Mouse (Mus musculus) CH12.LX (cell line): ENCODE measurements around the gene Asb7.

Source experiments
- CHD1 ChIP-seq: IDR thresholded peaks from 2 replicates; pipeline ENCODE4 v1.6.1; 2012; ENCODE audit warnings: low read depth, low read length, improper control_type of control experiment, inconsistent platforms
- CHD2 ChIP-seq: IDR thresholded peaks from 2 replicates; pipeline ENCODE4 v1.6.1; 2011; ENCODE audit warnings: low read length, improper control_type of control experiment
- CTCF ChIP-seq, 2 experiments: IDR thresholded peaks in 1 of 2; conservative IDR thresholded peaks in 1 of 2; 2 replicates each; pipeline ENCODE4 v1.5.1; 2011 to 2012; ENCODE audit warnings: low read depth in 2 of 2, low read length in 2 of 2, improper control_type of control experiment in 1 of 2, inconsistent platforms in 1 of 2, mild to moderate bottlenecking in 1 of 2, moderate library complexity in 1 of 2
- EP300 ChIP-seq: IDR thresholded peaks from 2 replicates; pipeline ENCODE4 v1.6.1; 2011; ENCODE audit warnings: low read length, improper control_type of control experiment
- MAFK ChIP-seq: IDR thresholded peaks from 2 replicates; pipeline ENCODE4 v1.6.1; 2011; ENCODE audit warnings: low read length, improper control_type of control experiment; ENCODE audit not compliant: insufficient replicate concordance
- MAX ChIP-seq: IDR thresholded peaks from 2 replicates; pipeline ENCODE4 v1.6.1; 2011; ENCODE audit warnings: low read length, improper control_type of control experiment
- MXI1 ChIP-seq: IDR thresholded peaks from 2 replicates; pipeline ENCODE4 v1.6.1; 2011; ENCODE audit warnings: mild to moderate bottlenecking, low read depth, low read length, improper control_type of control experiment
- NELFE ChIP-seq: IDR thresholded peaks from 2 replicates; pipeline ENCODE4 v1.6.1; 2011; ENCODE audit warnings: low read depth, low read length, improper control_type of control experiment
- POLR2A ChIP-seq: IDR thresholded peaks from 2 replicates; pipeline ENCODE4 v1.6.1; 2011; ENCODE audit warnings: low read depth, mild to moderate bottlenecking, improper control_type of control experiment, low read length
- POLR2AphosphoS2 ChIP-seq: IDR thresholded peaks from 2 replicates; pipeline ENCODE4 v1.6.1; 2011; ENCODE audit warnings: low read depth, low read length, improper control_type of control experiment
- TBP ChIP-seq: conservative IDR thresholded peaks from 2 replicates; pipeline ENCODE4 v1.6.1; 2011; ENCODE audit warnings: low read depth, low read length, improper control_type of control experiment
- USF1 ChIP-seq: IDR thresholded peaks from 2 replicates; pipeline ENCODE4 v1.6.1; 2014; ENCODE audit warnings: low read depth, mild to moderate bottlenecking, inconsistent platforms, low read length, improper control_type of control experiment
- ZKSCAN1 ChIP-seq: IDR thresholded peaks from 2 replicates; pipeline ENCODE4 v1.6.1; 2012; ENCODE audit warnings: low read depth, inconsistent platforms, low read length, improper control_type of control experiment, borderline replicate concordance

GRCm38 (mm10) chr7:66629419-66629818 is 60.0 kb downstream of the Asb7 start:
- TF ChIP-seq CTCF (conservative IDR thresholded peaks at IDR 0.05 in 1 of 2, IDR thresholded peaks at IDR 0.05 in 1 of 2; ENCODE audit: low read depth in 2 of 2, low read length in 2 of 2): no peak
- no peak for TF ChIP-seq CHD2
- TF ChIP-seq MAFK: no peak
- TF ChIP-seq POLR2A: no peak
- TF ChIP-seq ZKSCAN1: no peak
- no peak for TF ChIP-seq USF1
- no peak for TF ChIP-seq CHD1
- TF ChIP-seq MXI1: no peak
- no peak for TF ChIP-seq MAX
- no peak for TF ChIP-seq NELFE
- TF ChIP-seq TBP: no peak
- no peak for TF ChIP-seq POLR2AphosphoS2
- TF ChIP-seq EP300: no peak
